Mouse (Mus musculus): ENCODE results near the gene Usp9y. TPM values are rescaled to one million over a fixed set of nuclear protein-coding genes. Genes with fewer than 3 reads are reported as not detected.

Gene Usp9y
- not detected in 2 replicates for polyA plus RNA-seq (2015; fragmentation: Nextera tagmentation; extraction: Ambion mirVana)

DNA sequence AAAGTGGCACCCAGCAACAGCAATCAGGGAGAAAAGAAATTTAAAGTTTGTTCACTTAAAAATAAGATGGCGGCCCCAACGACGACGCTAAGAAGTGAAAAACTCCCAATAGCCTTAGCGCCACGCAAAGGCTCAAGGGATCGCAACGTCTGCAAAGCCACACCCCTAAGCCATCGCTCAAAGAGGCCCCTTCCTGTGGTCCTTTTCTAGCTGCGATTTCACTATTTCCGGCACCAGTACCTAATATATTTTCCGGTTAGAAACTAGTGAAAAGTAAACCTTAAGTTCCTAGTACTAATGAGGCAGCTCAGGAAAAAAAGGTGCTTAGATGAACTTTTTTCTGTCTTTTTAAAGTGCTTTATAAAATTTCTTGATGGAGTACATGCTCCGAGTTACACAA lies at the start of gene Usp9y:
TSS of gene Usp9y (minus strand) at position 101 of the 400 bp plus-strand sequence.

DNA sequence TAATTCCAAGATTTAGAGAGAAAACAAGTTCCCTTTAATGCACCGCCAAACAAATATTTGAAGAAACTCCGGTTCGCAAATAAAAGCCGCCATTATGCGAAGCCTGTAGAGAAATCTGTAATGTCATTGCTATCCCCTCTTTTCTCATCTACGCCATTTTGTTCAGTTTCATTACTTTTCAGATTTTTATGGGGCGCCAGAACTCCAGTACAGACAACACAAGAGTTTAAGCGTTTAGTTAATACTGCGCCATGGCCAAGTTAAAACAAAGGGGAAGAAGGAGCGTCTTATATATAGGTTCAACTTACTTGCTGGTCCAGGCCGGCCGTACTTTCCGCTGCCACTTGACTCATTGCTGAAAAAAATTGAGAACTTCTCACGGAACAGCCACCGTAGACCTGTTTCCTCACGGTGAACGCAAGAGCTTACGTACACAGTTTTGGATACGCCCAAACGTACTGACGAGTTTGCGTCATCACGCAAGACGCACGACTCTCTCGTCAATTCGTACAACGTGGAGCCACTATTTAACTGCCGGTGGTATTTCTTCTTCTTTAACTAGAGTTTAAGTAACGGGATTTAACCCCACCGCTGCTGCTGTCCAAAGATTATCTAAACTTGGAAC lies 173.3 kb downstream of the Usp9y start, which contains the start of gene Ddx3y:
TSS of gene Ddx3y (minus strand) at position 459 of the 625 bp plus-strand sequence.

Other genes starting within 250 kb of the Usp9y start
- not detected in 2 replicates for gene Uty, start 214.0 kb downstream of the Usp9y start, polyA plus RNA-seq (2015; fragmentation: Nextera tagmentation; extraction: Ambion mirVana)
- 0.05 TPM in 1 of 2 replicates, not detected in the other for gene Ddx3y, start 173.2 kb downstream of the Usp9y start, polyA plus RNA-seq (2015; fragmentation: Nextera tagmentation; extraction: Ambion mirVana)

Data from adrenal gland, postnatal 0 days (tissue).